Mouse (Mus musculus): ENCODE results near the gene Ptma. TPM values are rescaled to one million over a fixed set of nuclear protein-coding genes. Genes with fewer than 3 reads are reported as not detected.
"Not testable (repeated sequence)": the region's sequence is repeated elsewhere in the genome, so short reads cannot be mapped to it uniquely, and the experiment has no call there.

The Ptma gene
- polyA plus RNA-seq, 1 experiment from 2014 or later, result 789 TPM

GRCm38 (mm10) chr1:86533411-86534130 lies 7.0 kb downstream of the Ptma start:
- H3K36me3 ChIP-seq (ENCODE audit: control insufficient read depth, insufficient read depth, low read length), result peaks cover 28% of the 10 kb centered on the region
- 77% methylated on average over 6 of the region's 6 CpGs for WGBS
- H3K27ac ChIP-seq (replicated peaks in 1 of 2; ENCODE audit: control insufficient read depth in 1 of 2, insufficient read depth in 1 of 2, low read depth in 2 of 2, low read length in 2 of 2), result no peak overlapping the region
- H3K9me3 ChIP-seq (ENCODE audit: control insufficient read depth, low read length), result no peaks in the 10 kb centered on the region
- H3K4me3 ChIP-seq (ENCODE audit: control insufficient read depth in 1 of 2, insufficient read depth in 1 of 2, low read depth in 1 of 2, low read length in 2 of 2), result no peak overlapping the region
- H3K9ac ChIP-seq (ENCODE audit: low read length), result no peak overlapping the region
- H3K4me1 ChIP-seq (ENCODE audit: control insufficient read depth in 2 of 2, insufficient read depth in 2 of 2, low read length in 2 of 2), result peaks cover 5 to 25% of the 10 kb centered on the region in 2 experiments
- no peak overlapping the region for H3K4me2 ChIP-seq (ENCODE audit: low read length)
- no peak for ATAC-seq (ENCODE audit: insufficient number of reproducible peaks, insufficient read depth, low FRiP score, low read depth)
- no peaks in the 10 kb centered on the region for H3K27me3 ChIP-seq (ENCODE audit: control insufficient read depth, insufficient read depth, low read length)

- H3K4me3 ChIP-seq (ENCODE audit: control insufficient read depth in 1 of 2, insufficient read depth in 1 of 2, low read depth in 1 of 2, low read length in 2 of 2), result no peak overlapping the region
- 53% methylated on average over 3 of the region's 3 CpGs for WGBS
- H3K9me3 ChIP-seq (ENCODE audit: control insufficient read depth, low read length), result no peaks in the 10 kb centered on the region
- H3K4me1 ChIP-seq (ENCODE audit: control insufficient read depth in 2 of 2, insufficient read depth in 2 of 2, low read length in 2 of 2), result no peaks in the 10 kb centered on the region
- H3K27me3 ChIP-seq (ENCODE audit: control insufficient read depth, insufficient read depth, low read length), result no peaks in the 10 kb centered on the region
- peaks cover 23% of the 10 kb centered on the region for H3K36me3 ChIP-seq (ENCODE audit: control insufficient read depth, insufficient read depth, low read length)
- H3K9ac ChIP-seq (ENCODE audit: low read length), result no peak overlapping the region
- no peak overlapping the region for H3K4me2 ChIP-seq (ENCODE audit: low read length)
- H3K27ac ChIP-seq (replicated peaks in 1 of 2; ENCODE audit: control insufficient read depth in 1 of 2, insufficient read depth in 1 of 2, low read depth in 2 of 2, low read length in 2 of 2), result no peak overlapping the region
- ATAC-seq (ENCODE audit: insufficient number of reproducible peaks, insufficient read depth, low FRiP score, low read depth), result no peak
Measured at GRCm38 (mm10) chr1:86538383-86538782, 11.9 kb downstream of the Ptma start.

- 82% methylated on average over 12 of the region's 12 CpGs for WGBS
- not testable (repeated sequence) for H3K27me3 ChIP-seq (ENCODE audit: control insufficient read depth, insufficient read depth, low read length); H3K4me3 ChIP-seq (ENCODE audit: control insufficient read depth in 1 of 2, insufficient read depth in 1 of 2, low read depth in 1 of 2, low read length in 2 of 2); ATAC-seq (ENCODE audit: insufficient number of reproducible peaks, insufficient read depth, low FRiP score, low read depth); H3K9me3 ChIP-seq (ENCODE audit: control insufficient read depth, low read length); H3K4me1 ChIP-seq (ENCODE audit: control insufficient read depth in 2 of 2, insufficient read depth in 2 of 2, low read length in 2 of 2); H3K27ac ChIP-seq (replicated peaks in 1 of 2; ENCODE audit: control insufficient read depth in 1 of 2, insufficient read depth in 1 of 2, low read depth in 2 of 2, low read length in 2 of 2); H3K9ac ChIP-seq (ENCODE audit: low read length); H3K4me2 ChIP-seq (ENCODE audit: low read length)
- peaks cover 35% of the 10 kb centered on the region for H3K36me3 ChIP-seq (ENCODE audit: control insufficient read depth, insufficient read depth, low read length)
Measured at GRCm38 (mm10) chr1:86539583-86539982, 13.1 kb downstream of the Ptma start.

GRCm38 (mm10) chr1:86542584-86542983 lies 16.1 kb downstream of the Ptma start:
- H3K9me3 ChIP-seq (ENCODE audit: control insufficient read depth, low read length), result no peaks in the 10 kb centered on the region
- no peaks in the 10 kb centered on the region for H3K4me1 ChIP-seq (ENCODE audit: control insufficient read depth in 2 of 2, insufficient read depth in 2 of 2, low read length in 2 of 2)

GRCm38 (mm10) chr1:86546797-86547196 lies 20.3 kb downstream of the Ptma start:
- no peak overlapping the region for H3K4me3 ChIP-seq (ENCODE audit: control insufficient read depth in 1 of 2, insufficient read depth in 1 of 2, low read depth in 1 of 2, low read length in 2 of 2)
- no peak overlapping the region for H3K27ac ChIP-seq (replicated peaks in 1 of 2; ENCODE audit: control insufficient read depth in 1 of 2, insufficient read depth in 1 of 2, low read depth in 2 of 2, low read length in 2 of 2)
- H3K9me3 ChIP-seq (ENCODE audit: control insufficient read depth, low read length), result no peaks in the 10 kb centered on the region
- H3K4me2 ChIP-seq (ENCODE audit: low read length), result no peak overlapping the region
- H3K4me1 ChIP-seq (ENCODE audit: control insufficient read depth in 2 of 2, insufficient read depth in 2 of 2, low read length in 2 of 2), result peaks cover 0 to 6% of the 10 kb centered on the region in 2 experiments; a peak in 2 of 4 replicates
- H3K9ac ChIP-seq (ENCODE audit: low read length), result no peak overlapping the region
- no peaks in the 10 kb centered on the region for H3K27me3 ChIP-seq (ENCODE audit: control insufficient read depth, insufficient read depth, low read length)
- 70% methylated on average over 3 of the region's 3 CpGs for WGBS
- peaks cover 59% of the 10 kb centered on the region for H3K36me3 ChIP-seq (ENCODE audit: control insufficient read depth, insufficient read depth, low read length)
- ATAC-seq (ENCODE audit: insufficient number of reproducible peaks, insufficient read depth, low FRiP score, low read depth), result no peak

More at GRCm38 (mm10) chr1:86542584-86542983, 16.1 kb downstream of the Ptma start:
- peaks cover 63% of the 10 kb centered on the region for H3K36me3 ChIP-seq (ENCODE audit: control insufficient read depth, insufficient read depth, low read length)
- 84% methylated on average over 2 of the region's 2 CpGs for WGBS
- H3K4me2 ChIP-seq (ENCODE audit: low read length), result no peak overlapping the region
- no peak overlapping the region for H3K27ac ChIP-seq (replicated peaks in 1 of 2; ENCODE audit: control insufficient read depth in 1 of 2, insufficient read depth in 1 of 2, low read depth in 2 of 2, low read length in 2 of 2)
- H3K27me3 ChIP-seq (ENCODE audit: control insufficient read depth, insufficient read depth, low read length), result no peaks in the 10 kb centered on the region
- no peak overlapping the region for H3K4me3 ChIP-seq (ENCODE audit: control insufficient read depth in 1 of 2, insufficient read depth in 1 of 2, low read depth in 1 of 2, low read length in 2 of 2)
- ATAC-seq (ENCODE audit: insufficient number of reproducible peaks, insufficient read depth, low FRiP score, low read depth), result no peak
- no peak overlapping the region for H3K9ac ChIP-seq (ENCODE audit: low read length)

GRCm38 (mm10) chr1:86551299-86551698 lies 24.8 kb downstream of the Ptma start:
- H3K4me1 ChIP-seq (ENCODE audit: control insufficient read depth in 2 of 2, insufficient read depth in 2 of 2, low read length in 2 of 2), result peaks cover 3 to 11% of the 10 kb centered on the region in 2 experiments; a peak in 3 of 4 replicates
- H3K9me3 ChIP-seq (ENCODE audit: control insufficient read depth, low read length), result no peaks in the 10 kb centered on the region
- no peak overlapping the region for H3K9ac ChIP-seq (ENCODE audit: low read length)
- no peak for ATAC-seq (ENCODE audit: insufficient number of reproducible peaks, insufficient read depth, low FRiP score, low read depth)
- 63% methylated on average over 4 of the region's 4 CpGs for WGBS
- no peak overlapping the region for H3K4me3 ChIP-seq (ENCODE audit: control insufficient read depth in 1 of 2, insufficient read depth in 1 of 2, low read depth in 1 of 2, low read length in 2 of 2)
- H3K4me2 ChIP-seq (ENCODE audit: low read length), result no peak overlapping the region
- H3K36me3 ChIP-seq (ENCODE audit: control insufficient read depth, insufficient read depth, low read length), result peaks cover 22% of the 10 kb centered on the region
- H3K27ac ChIP-seq (replicated peaks in 1 of 2; ENCODE audit: control insufficient read depth in 1 of 2, insufficient read depth in 1 of 2, low read depth in 2 of 2, low read length in 2 of 2), result no peak overlapping the region
- H3K27me3 ChIP-seq (ENCODE audit: control insufficient read depth, insufficient read depth, low read length), result no peaks in the 10 kb centered on the region

- no peaks in the 10 kb centered on the region for H3K9me3 ChIP-seq (ENCODE audit: control insufficient read depth, low read length)
- H3K36me3 ChIP-seq (ENCODE audit: control insufficient read depth, insufficient read depth, low read length), result peaks cover 20% of the 10 kb centered on the region
- no peak overlapping the region for H3K4me3 ChIP-seq (ENCODE audit: control insufficient read depth in 1 of 2, insufficient read depth in 1 of 2, low read depth in 1 of 2, low read length in 2 of 2)
- peaks cover 3 to 11% of the 10 kb centered on the region in 2 experiments; a peak in 3 of 4 replicates for H3K4me1 ChIP-seq (ENCODE audit: control insufficient read depth in 2 of 2, insufficient read depth in 2 of 2, low read length in 2 of 2)
- no peak overlapping the region for H3K4me2 ChIP-seq (ENCODE audit: low read length)
- WGBS, result 44% methylated on average over 2 of the region's 2 CpGs
- H3K27ac ChIP-seq (replicated peaks in 1 of 2; ENCODE audit: control insufficient read depth in 1 of 2, insufficient read depth in 1 of 2, low read depth in 2 of 2, low read length in 2 of 2), result no peak overlapping the region
- no peaks in the 10 kb centered on the region for H3K27me3 ChIP-seq (ENCODE audit: control insufficient read depth, insufficient read depth, low read length)
- ATAC-seq (ENCODE audit: insufficient number of reproducible peaks, insufficient read depth, low FRiP score, low read depth), result no peak
- no peak overlapping the region for H3K9ac ChIP-seq (ENCODE audit: low read length)
Measured at GRCm38 (mm10) chr1:86551877-86552276, 25.4 kb downstream of the Ptma start.

GRCm38 (mm10) chr1:86555665-86556064 lies 29.1 kb downstream of the Ptma start:
- no peak overlapping the region for H3K27ac ChIP-seq (replicated peaks in 1 of 2; ENCODE audit: control insufficient read depth in 1 of 2, insufficient read depth in 1 of 2, low read depth in 2 of 2, low read length in 2 of 2)
- WGBS, result 74% methylated on average over 3 of the region's 3 CpGs
- H3K27me3 ChIP-seq (ENCODE audit: control insufficient read depth, insufficient read depth, low read length), result no peaks in the 10 kb centered on the region
- H3K36me3 ChIP-seq (ENCODE audit: control insufficient read depth, insufficient read depth, low read length), result peaks cover 22% of the 10 kb centered on the region
- H3K9ac ChIP-seq (ENCODE audit: low read length), result no peak overlapping the region
- no peak overlapping the region for H3K4me3 ChIP-seq (ENCODE audit: control insufficient read depth in 1 of 2, insufficient read depth in 1 of 2, low read depth in 1 of 2, low read length in 2 of 2)
- H3K4me1 ChIP-seq (ENCODE audit: control insufficient read depth in 2 of 2, insufficient read depth in 2 of 2, low read length in 2 of 2), result peaks cover 3 to 9% of the 10 kb centered on the region in 2 experiments; a peak in 3 of 4 replicates
- no peak for ATAC-seq (ENCODE audit: insufficient number of reproducible peaks, insufficient read depth, low FRiP score, low read depth)
- H3K9me3 ChIP-seq (ENCODE audit: control insufficient read depth, low read length), result no peaks in the 10 kb centered on the region
- no peak overlapping the region for H3K4me2 ChIP-seq (ENCODE audit: low read length)
